Mouse (Mus musculus) cerebellum, postnatal 14 days (tissue): Measurements from ENCODE around the gene Bcar3.

Experiments used
- DNase-seq, 2 experiments: peaks; one replicate each; pipeline ENCODE4 v3.0.0; 2021; ENCODE audit warnings: mixed read lengths in 2 of 2

Gene Bcar3

GRCm38 (mm10) chr3:122518231-122518736 is 224.3 kb downstream of the Bcar3 start:
- DNase-seq = peak; percentile 37 to 47

DNA sequence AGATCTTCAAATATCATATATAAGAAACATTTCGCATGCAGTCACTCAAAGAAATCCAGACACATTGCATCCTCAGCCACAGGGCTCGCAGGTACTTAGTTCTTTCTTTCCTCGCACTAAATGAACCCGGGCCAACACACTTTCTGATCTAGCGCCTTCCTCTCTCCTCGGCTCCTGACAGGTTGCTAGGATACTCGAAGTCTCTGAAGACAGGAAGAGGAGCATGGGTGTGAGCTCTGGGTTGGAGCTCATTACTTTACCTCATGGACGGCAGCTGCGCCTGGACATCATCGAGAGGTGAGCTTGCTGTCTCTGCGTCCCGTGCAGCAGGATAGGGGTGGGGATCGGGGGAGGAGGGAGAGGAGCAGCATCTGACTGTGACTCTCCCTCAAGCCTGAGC is 225.1 kb downstream of the Bcar3 start:
- no peak for DNase-seq

GRCm38 (mm10) chr3:122520365-122520764 is 226.4 kb downstream of the Bcar3 start:
- DNase-seq = no peak

DNA sequence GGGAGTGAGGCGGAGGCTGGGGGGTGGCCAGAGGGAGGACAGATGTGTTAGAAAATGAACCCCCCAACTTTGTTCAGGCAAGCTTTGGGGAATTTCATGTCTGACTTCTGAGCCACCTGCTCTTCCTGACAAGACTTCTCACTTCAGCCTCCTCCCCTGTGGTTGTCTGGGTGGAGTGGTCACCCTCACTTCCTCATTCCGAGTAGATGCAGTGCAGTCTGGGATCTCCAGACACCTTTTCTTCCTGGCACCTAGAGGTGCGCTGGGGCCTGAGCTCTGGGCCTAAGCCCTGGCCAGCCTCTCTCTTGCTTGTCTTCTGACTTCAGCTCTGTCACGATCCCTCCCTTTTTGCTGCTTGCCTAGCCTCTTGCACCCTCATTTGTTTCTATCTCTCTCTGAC is 226.9 kb downstream of the Bcar3 start:
- DNase-seq = no peak

- no peak for DNase-seq
These were observed 227.4 kb downstream of the Bcar3 start for GRCm38 (mm10) chr3:122521294-122521693.

DNA sequence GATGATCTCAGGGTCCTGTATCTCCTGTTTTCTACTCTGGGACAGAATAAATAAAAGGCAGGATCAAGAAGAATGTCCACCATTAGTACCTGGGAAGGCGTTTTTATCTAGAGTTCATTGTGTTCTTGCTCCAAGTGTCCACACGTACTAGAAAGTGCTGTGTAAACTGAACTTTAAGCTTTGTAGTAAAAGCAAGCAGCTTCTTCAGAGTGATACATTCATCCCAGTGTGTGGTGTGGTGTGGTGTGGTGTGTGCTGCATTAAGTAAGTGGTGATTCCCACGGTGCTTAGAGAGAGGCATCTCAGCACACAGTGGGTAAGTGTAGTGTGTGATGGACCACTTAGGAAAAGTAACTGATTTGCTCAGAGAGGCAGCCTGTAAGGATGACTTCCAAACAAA is 234.5 kb downstream of the Bcar3 start:
- DNase-seq = no peak

DNA sequence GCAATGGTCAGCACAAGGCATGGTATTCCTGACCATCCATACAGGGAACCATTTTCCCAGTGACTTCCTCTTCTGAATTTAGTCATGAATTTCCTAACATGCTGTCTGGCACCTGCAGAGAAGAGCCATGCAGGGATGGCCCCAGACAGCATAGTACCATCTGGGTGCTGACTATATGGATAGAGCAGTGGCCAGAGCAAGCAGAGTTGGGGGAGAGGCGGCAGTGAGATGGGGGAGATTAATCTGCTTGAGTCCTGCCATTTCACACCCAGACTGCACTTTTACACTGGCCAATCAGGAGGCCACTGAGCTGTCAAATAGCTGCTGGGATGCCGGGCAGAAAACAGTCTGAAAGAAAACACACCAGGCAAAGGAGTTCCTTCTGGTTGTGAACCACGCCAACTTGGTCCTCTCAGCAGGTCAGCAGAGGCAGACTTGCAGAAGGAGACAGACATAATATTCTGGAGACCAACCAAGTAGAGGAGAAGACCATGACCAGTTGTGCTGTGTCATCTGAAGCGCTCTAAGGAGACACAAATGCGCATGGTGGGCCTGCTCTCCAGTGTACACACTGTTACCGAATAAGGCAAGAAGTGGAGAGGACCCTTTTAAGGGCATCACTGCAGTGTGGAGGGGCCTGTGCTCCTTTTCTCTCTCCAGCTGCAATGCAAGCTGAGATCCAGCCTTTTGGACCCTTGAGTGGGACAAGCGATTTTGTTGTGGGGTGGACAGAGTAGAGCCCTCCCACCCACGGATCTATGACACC is 242.2 kb downstream of the Bcar3 start:
- peak in 1 of 2 experiments; percentile 13 for DNase-seq

DNA sequence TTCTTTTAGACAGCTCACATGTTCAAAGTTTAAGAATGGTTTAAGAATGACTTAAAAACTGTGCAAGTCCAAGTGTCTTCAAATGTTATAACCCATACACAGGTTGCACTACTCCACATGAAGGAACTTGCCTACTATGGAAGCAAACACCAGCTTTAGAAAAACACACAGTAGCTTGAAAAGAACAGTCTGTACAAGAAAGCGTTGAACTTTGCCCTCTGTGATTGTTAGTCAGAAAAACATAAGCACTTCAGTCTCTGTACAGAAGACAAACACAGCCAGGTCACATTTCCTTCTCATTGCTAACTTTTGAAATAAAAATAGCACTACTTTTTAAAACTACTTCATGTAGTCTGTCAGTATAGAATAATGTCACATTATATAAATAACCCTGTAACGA is 244.9 kb downstream of the Bcar3 start:
- DNase-seq = no peak

GRCm38 (mm10) chr3:122539961-122540690 is 246.2 kb downstream of the Bcar3 start:
- no peak for DNase-seq

GRCm38 (mm10) chr3:122540918-122541317 is 247.0 kb downstream of the Bcar3 start:
- no peak for DNase-seq

DNA sequence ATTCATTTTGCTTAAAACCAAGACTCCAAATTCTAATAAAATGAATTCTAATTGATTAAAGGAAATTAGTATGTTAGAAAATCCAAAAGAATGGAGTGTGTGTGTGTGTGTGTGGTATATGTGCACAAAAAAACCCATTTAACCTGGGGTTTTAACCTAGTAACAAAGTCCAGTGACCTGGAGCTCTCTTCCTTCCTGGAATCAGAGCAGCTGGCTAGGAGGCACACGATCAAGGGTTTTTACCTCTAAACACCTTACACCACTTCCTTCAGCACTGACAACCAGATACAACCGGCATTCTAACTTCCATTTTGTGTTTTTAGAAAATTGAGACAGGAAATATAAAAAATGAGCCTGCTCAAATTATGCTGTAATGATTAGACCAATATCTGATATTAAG is 251.4 kb downstream of the Bcar3 start:
- DNase-seq = no peak

DNA sequence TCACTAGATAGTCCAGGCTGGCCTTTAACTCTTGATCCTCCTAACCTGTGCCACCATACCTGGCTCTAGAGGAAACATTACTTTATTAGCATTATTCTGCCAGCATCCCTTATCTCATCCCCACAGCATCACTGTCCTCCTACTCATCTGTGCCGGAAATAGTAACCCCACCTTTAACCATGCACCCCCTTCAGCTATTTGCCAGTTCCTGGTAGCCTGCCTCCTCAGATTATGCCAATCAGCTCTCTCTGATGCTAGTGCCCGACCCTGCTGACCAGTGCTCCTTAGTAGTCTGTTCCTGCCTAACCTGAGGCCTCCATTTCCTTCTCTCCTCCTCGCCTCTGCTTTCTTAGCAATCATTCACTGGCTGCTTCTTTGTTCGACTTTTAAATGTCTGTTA is 253.5 kb downstream of the Bcar3 start:
- DNase-seq = no peak

GRCm38 (mm10) chr3:122551174-122551573 is 257.2 kb downstream of the Bcar3 start:
- DNase-seq = no peak

- DNase-seq = peak; percentile 38 to 56
These were observed 263.8 kb downstream of the Bcar3 start for GRCm38 (mm10) chr3:122557766-122558165.

DNA sequence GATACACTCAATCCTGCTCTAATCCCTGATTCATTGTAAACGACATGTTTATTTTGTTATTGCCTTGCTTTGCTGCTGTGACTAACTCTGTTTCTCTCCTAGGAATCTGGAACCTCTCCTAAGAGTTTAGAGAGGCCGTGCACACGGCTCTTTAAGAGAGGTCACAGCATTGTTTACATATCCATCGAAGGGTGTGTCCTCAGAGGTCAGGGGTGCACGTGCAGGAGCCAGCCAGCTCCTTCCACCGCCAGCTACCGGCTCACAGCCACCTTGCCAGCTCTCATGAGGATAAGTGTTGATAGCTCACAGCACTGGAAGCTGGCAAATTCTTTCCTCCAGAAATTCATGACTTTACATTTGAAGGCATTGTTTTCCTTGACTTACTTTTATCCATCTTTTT is 271.3 kb downstream of the Bcar3 start:
- no peak for DNase-seq

GRCm38 (mm10) chr3:122566112-122566511 is 272.2 kb downstream of the Bcar3 start:
- no peak for DNase-seq

DNA sequence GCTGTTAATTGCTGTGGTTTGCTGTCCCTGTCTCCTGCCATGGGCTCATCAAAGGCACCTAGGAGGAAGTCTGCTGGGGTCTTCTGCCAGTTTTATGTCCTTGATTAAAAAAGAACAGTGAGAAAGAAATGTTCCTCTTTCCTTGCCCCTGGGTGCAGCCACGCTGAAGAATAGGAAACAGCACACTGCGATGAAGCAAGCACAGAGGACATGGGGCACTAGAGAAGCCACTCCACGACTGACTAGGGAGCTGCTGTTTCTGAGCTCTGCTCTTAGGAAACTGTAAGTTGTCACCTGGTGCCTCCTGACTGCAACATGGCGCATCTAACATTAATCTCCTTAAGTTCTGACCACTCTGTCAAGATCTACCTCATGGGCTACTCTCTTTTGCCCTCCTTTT is 272.6 kb downstream of the Bcar3 start:
- no peak for DNase-seq

DNA sequence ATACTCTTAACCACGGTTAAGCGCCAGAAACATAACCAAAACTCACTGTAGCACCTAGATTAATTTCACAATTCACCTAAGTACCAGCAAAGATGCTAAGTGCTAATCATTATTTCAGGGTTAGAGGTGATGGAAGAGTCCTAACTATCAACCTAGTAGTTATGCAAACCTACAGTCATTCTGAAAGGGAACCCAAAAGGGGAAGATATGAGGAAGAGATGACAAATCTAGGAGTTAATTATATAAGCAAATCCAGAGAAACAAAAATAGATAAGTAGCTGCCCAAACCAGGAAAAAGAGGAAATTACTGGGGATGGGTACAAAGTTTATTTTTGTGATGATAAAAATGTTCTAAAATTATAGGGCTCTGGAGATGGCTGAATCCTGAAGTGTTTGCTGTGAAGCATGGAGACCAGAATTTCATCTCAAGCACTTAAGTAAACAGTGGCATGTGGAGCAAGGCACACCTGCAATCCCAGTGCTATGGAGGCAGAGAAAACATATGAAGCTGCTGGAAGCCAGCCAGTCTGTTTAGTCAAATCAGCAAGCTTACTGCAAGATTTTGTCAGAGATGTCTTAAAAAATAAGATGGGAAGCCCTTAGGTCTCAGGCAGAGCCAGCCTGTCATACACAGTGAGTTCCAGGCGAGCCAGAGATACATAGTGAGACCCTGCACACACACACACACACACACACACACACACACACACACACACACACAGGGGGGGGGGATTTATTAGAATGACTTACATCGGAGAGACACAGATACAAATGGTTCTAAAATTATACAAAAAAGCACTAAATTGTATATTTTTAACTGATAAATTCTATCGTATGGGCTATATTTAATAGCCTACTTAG is 279.7 kb downstream of the Bcar3 start:
- DNase-seq = no peak

DNA sequence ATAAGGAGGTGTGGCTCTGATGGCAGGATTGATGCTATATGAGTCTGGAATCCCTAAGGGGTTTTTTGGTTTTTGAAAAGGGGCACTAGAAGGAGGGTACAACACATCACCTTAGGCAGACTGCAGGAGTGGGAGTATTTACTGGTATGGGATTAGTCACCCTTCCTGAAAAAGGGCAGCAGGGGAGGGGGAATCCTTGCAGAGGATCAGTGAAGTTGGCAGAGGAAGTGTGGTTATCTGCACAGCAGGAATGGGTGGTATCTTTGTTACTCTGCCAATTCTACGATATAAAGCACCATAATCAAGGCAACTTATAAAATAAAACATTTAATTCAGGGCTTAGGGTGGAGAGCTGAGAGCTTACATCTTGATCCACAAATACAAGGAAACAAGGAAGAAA is 281.0 kb downstream of the Bcar3 start:
- no peak for DNase-seq

DNA sequence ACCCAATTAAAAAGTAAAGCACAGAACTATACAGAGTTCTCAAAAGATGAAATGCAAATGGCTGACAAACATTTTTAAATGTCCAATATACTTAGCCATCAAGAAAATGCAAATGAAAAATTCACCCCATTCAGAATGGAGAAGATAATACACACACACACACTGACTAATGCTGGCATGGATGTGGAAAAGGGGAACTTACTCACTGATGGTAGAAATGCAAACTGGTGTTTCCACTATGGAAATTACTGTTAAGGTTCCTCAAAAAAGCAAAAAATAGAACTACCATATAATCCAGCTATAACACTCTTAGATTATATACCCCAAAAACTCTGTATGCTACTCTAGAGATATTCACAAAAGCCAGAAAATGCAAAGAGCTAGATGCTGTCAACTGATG is 283.4 kb downstream of the Bcar3 start:
- no peak for DNase-seq
